Comparison of ENCODE assay signal across 27 mouse cellular contexts in genomic region chr11:36508312-36508711, GRCm38 (mm10).
DNase-seq lines count a peak whose midpoint lies in the region; ATAC-seq and TF ChIP-seq lines count a peak whose summit lies in the region.
"Had no signal": no experiment of that assay in that cellular context is flagged by ENCODE, and none has a peak within 500 bp of the region (broad histone marks: within the 10 kb centered on the region; RNA-seq: fewer than 3 reads in every experiment).

No protein-coding gene starts in this region.

- DNase-seq in hindbrain, embryonic 11.5 days (ENCODE audit: low spot score) = no peak
- no peak for DNase-seq in midbrain, embryonic 10.5 days (ENCODE audit: low spot score)
- DNase-seq in brain, embryonic 14.5 days (ENCODE audit: low read depth) = peak; percentile 71
- peak; percentile 67 for DNase-seq in forebrain, postnatal 0 days
- no peak for DNase-seq in gastrocnemius, postnatal 36 days
- DNase-seq: adrenal gland, adult 2 months; cerebellum, adult 8-10 months; cerebellum, postnatal 36 days; embryo, embryonic 11 days; gastrocnemius, postnatal 10 days; heart, adult 2 months; heart, postnatal 14 days; kidney, adult 11 months; kidney, postnatal 4 days; liver, postnatal 0 days; lung, postnatal 10 days; thymus, postnatal 25 days had no signal

- 61% methylated on average over 7 of the region's 7 CpGs for WGBS in hindbrain, embryonic 13.5 days
- 77% methylated on average over 7 of the region's 7 CpGs for WGBS in hindbrain, embryonic 11.5 days
- WGBS in midbrain, embryonic 13.5 days = 61% methylated on average over 7 of the region's 7 CpGs
- WGBS in midbrain, embryonic 10.5 days = 80% methylated on average over 7 of the region's 7 CpGs
- WGBS in forebrain, postnatal 0 days = 29% methylated on average over 7 of the region's 7 CpGs

- TF ChIP-seq CTCF in brain, embryonic 14.5 days (IDR thresholded peaks at IDR 0.05; ENCODE audit: borderline replicate concordance, extremely low read depth, insufficient read depth, insufficient read length) = no peak
- TF ChIP-seq CTCF in forebrain, postnatal 0 days (IDR thresholded peaks at IDR 0.05; ENCODE audit: low read depth) = no peak

- peaks cover 44% of the 10 kb centered on the region for H3K4me1 ChIP-seq in hindbrain, embryonic 13.5 days (replicated peaks)
- no peaks in the 10 kb centered on the region for H3K4me1 ChIP-seq in hindbrain, embryonic 11.5 days (replicated peaks; ENCODE audit: control insufficient read depth, insufficient read depth, low read length)
- peaks cover 42% of the 10 kb centered on the region for H3K4me1 ChIP-seq in midbrain, embryonic 13.5 days (replicated peaks)
- peaks cover 28% of the 10 kb centered on the region for H3K4me1 ChIP-seq in midbrain, embryonic 10.5 days
- no peaks in the 10 kb centered on the region for H3K4me1 ChIP-seq in forebrain, postnatal 0 days (ENCODE audit: insufficient read depth)
- H3K4me1 ChIP-seq: kidney, embryonic 15.5 days had no signal

- intact Hi-C loops in gastrocnemius, postnatal 36 days (cut with DNase I) = no loop called here

- H3K27me3 ChIP-seq in hindbrain, embryonic 13.5 days = no peaks in the 10 kb centered on the region
- no peaks in the 10 kb centered on the region for H3K27me3 ChIP-seq in hindbrain, embryonic 11.5 days (ENCODE audit: control insufficient read depth, insufficient read depth, low read length)
- H3K27me3 ChIP-seq in midbrain, embryonic 13.5 days = no peaks in the 10 kb centered on the region
- no peaks in the 10 kb centered on the region for H3K27me3 ChIP-seq in midbrain, embryonic 10.5 days (ENCODE audit: low read depth, poor library complexity, severe bottlenecking)
- no peaks in the 10 kb centered on the region for H3K27me3 ChIP-seq in forebrain, postnatal 0 days (ENCODE audit: insufficient read depth, low read length)
- H3K27me3 ChIP-seq: embryonic facial prominence, embryonic 13.5 days; heart, embryonic 13.5 days; kidney, embryonic 15.5 days had no signal

- ATAC-seq in hindbrain, embryonic 13.5 days (ENCODE audit: low FRiP score) = no peak
- ATAC-seq in hindbrain, embryonic 11.5 days (ENCODE audit: low FRiP score) = no peak
- ATAC-seq in midbrain, embryonic 13.5 days = no peak
- ATAC-seq in forebrain, postnatal 0 days = peak; percentile 73
- no peak for ATAC-seq in granulocyte monocyte progenitor cell, adult 5-6 weeks (replicated peaks; ENCODE audit: poor library complexity, severe bottlenecking)
- ATAC-seq: liver, postnatal 0 days had no signal

- H3K9me3 ChIP-seq in hindbrain, embryonic 13.5 days = peaks cover 4% of the 10 kb centered on the region
- H3K9me3 ChIP-seq in hindbrain, embryonic 11.5 days (ENCODE audit: control insufficient read depth, low read length) = no peaks in the 10 kb centered on the region
- no peaks in the 10 kb centered on the region for H3K9me3 ChIP-seq in midbrain, embryonic 13.5 days
- H3K9me3 ChIP-seq in midbrain, embryonic 10.5 days (replicated peaks) = peaks cover 9% of the 10 kb centered on the region; the same call in 1 of the 2 replicates
- no peaks in the 10 kb centered on the region for H3K9me3 ChIP-seq in forebrain, postnatal 0 days (ENCODE audit: low read length)
- H3K9me3 ChIP-seq: embryonic facial prominence, embryonic 13.5 days; heart, embryonic 13.5 days; kidney, embryonic 15.5 days; limb, embryonic 10.5 days had no signal

- H3K4me2 ChIP-seq in hindbrain, embryonic 13.5 days = no peak overlapping the region
- H3K4me2 ChIP-seq in hindbrain, embryonic 11.5 days (replicated peaks; ENCODE audit: low read depth, low read length) = no peak overlapping the region
- no peak overlapping the region for H3K4me2 ChIP-seq in midbrain, embryonic 13.5 days (replicated peaks)
- H3K4me2 ChIP-seq in forebrain, postnatal 0 days (ENCODE audit: low read depth) = 0 out of 2 replicates have a peak overlapping the region, but pooled peaks have one; percentile 1
- H3K4me2 ChIP-seq: embryonic facial prominence, embryonic 13.5 days; heart, embryonic 13.5 days; kidney, embryonic 15.5 days; liver, embryonic 11.5 days had no signal

- no peak overlapping the region for H3K4me3 ChIP-seq in hindbrain, embryonic 13.5 days
- H3K4me3 ChIP-seq in hindbrain, embryonic 11.5 days (ENCODE audit: low read depth, low read length) = no peak overlapping the region
- no peak overlapping the region for H3K4me3 ChIP-seq in midbrain, embryonic 13.5 days (replicated peaks)
- H3K4me3 ChIP-seq in midbrain, embryonic 10.5 days = no peak overlapping the region
- no peak overlapping the region for H3K4me3 ChIP-seq in forebrain, postnatal 0 days (ENCODE audit: low read depth, low read length)
- H3K4me3 ChIP-seq: embryonic facial prominence, embryonic 13.5 days; erythroblast, embryonic 14.5 days; heart, adult 2 months; heart, embryonic 13.5 days; kidney, embryonic 15.5 days; left cerebral cortex, adult 2 months; limb, embryonic 10.5 days had no signal

- no peak for TF ChIP-seq POLR2A in brain, embryonic 14.5 days (IDR thresholded peaks at IDR 0.05; ENCODE audit: borderline replicate concordance, extremely low read depth, insufficient read depth, insufficient read length, poor library complexity, severe bottlenecking)

- H3K9ac ChIP-seq in hindbrain, embryonic 13.5 days = no peak overlapping the region
- H3K9ac ChIP-seq in hindbrain, embryonic 11.5 days (ENCODE audit: low read depth, low read length) = no peak overlapping the region
- H3K9ac ChIP-seq in midbrain, embryonic 13.5 days (replicated peaks) = no peak overlapping the region
- no peak overlapping the region for H3K9ac ChIP-seq in forebrain, postnatal 0 days
- H3K9ac ChIP-seq: embryonic facial prominence, embryonic 13.5 days; heart, embryonic 13.5 days; kidney, embryonic 15.5 days; liver, postnatal 0 days had no signal

- peak overlapping the region; percentile 31 for H3K27ac ChIP-seq in hindbrain, embryonic 13.5 days
- H3K27ac ChIP-seq in hindbrain, embryonic 11.5 days (ENCODE audit: low read depth, low read length) = no peak overlapping the region
- peak overlapping the region; percentile 4; the same call in 1 of the 2 replicates for H3K27ac ChIP-seq in midbrain, embryonic 13.5 days
- H3K27ac ChIP-seq in midbrain, embryonic 10.5 days (replicated peaks) = no peak overlapping the region
- peak overlapping the region; percentile 46; the same call in 1 of the 2 replicates for H3K27ac ChIP-seq in forebrain, postnatal 0 days (ENCODE audit: low read depth, low read length)
- H3K27ac ChIP-seq: embryonic facial prominence, embryonic 13.5 days; heart, adult 2 months; heart, embryonic 13.5 days; kidney, embryonic 15.5 days; left cerebral cortex, adult 2 months; limb, embryonic 10.5 days had no signal

- peaks cover 7% of the 10 kb centered on the region for H3K36me3 ChIP-seq in hindbrain, embryonic 13.5 days
- H3K36me3 ChIP-seq in hindbrain, embryonic 11.5 days (ENCODE audit: control insufficient read depth, insufficient read depth, low read length) = no peaks in the 10 kb centered on the region
- peaks cover 10% of the 10 kb centered on the region for H3K36me3 ChIP-seq in midbrain, embryonic 13.5 days
- H3K36me3 ChIP-seq in midbrain, embryonic 10.5 days = peaks cover 9% of the 10 kb centered on the region; the same call in 1 of the 2 replicates
- no peaks in the 10 kb centered on the region for H3K36me3 ChIP-seq in forebrain, postnatal 0 days (ENCODE audit: insufficient read depth)
- H3K36me3 ChIP-seq: embryonic facial prominence, embryonic 13.5 days; heart, embryonic 13.5 days; kidney, embryonic 15.5 days; limb, embryonic 10.5 days had no signal

Comparison
In these comparisons a context has a peak if more than half of its experiments do, and no peak if none do; other contexts are left out.
1. H3K27ac ChIP-seq: peak in hindbrain, embryonic 13.5 days (single experiment), midbrain, embryonic 13.5 days (single experiment) and forebrain, postnatal 0 days (single experiment); none in hindbrain, embryonic 11.5 days (single experiment) and midbrain, embryonic 10.5 days (single experiment).
2. DNase-seq: peak in brain, embryonic 14.5 days (single experiment) and forebrain, postnatal 0 days (single experiment); none in hindbrain, embryonic 11.5 days (single experiment), midbrain, embryonic 10.5 days (single experiment) and gastrocnemius, postnatal 36 days (0 of 2).